Mouse (Mus musculus) E14TG2a.4 (cell line): ENCODE data around the gene Ppfia4.

Source experiments
- CTCF ChIP-seq: conservative IDR thresholded peaks from 2 replicates; pipeline ENCODE4 v1.5.1; 2014; ENCODE audit warnings: low read length
- NANOG ChIP-seq: IDR thresholded peaks from 2 replicates; pipeline ENCODE4 v1.6.1; 2014; ENCODE audit warnings: borderline replicate concordance, low read length, mixed read lengths

DNA sequence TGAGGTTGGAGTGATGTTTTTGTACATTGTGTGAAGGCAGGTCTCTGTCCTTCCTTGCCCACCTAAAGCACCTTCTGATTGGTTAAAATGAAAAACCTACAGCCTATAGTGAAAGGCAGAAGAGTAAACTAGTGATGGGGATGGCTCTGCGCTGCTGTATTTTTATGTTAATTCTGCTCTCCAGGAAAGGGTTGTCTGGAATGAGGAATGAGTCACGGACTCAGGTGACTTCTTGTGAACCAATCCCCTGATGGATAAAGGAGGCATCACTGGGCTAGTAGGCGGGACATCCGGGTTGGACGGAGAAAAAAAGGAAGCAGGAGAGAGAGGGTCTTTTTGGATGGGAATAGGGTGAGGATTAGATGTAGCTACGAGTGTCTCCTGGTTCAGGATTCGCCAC lies 62.7 kb downstream of the Ppfia4 start:
- TF ChIP-seq CTCF (no peak), NANOG (no peak)
